Comparison of ENCODE assay signal across 8 mouse cellular contexts in the genomic region with DNA sequence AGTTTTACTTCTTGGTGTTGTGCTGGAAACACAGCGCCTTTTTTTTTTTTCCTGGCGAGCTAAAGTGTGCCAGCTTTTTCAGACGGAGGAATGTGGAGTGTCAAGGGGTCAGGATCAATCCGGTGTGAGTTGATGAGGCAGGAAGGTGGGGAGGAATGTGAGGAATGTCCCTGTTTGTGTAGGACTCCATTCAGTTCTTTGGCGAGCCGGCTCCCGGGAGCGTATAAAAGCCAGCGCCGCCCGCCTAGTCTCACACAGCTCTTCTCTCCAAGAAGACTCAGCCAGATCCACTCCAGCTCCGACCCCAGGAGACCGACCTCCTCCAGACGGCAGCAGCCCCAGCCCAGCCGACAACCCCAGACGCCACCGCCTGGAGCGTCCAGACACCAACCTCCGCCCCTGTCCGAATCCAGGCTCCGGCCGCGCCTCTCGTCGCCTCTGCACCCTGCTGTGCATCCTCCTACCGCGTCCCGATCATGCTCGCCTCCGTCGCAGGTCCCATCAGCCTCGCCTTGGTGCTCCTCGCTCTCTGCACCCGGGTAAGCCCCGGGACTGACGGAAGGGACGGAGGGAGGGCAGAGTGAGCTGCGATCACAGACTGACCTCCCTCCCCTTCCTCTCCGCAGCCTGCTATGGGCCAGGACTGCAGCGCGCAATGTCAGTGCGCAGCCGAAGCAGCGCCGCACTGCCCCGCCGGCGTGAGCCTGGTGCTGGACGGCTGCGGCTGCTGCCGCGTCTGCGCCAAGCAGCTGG. TPM values are rescaled to one million over a fixed set of nuclear protein-coding genes. Genes with fewer than 3 reads are reported as not detected.
A peak's percentile ranks its signal among the peaks of the same experiment; 100 is the strongest.
DNase-seq lines count a peak whose midpoint lies in the region; ATAC-seq and TF ChIP-seq lines count a peak whose summit lies in the region.

A gene (plus strand): TSS at position 193 of the 753 bp plus-strand sequence.

- peak within 1 kb of the TSS; percentile 70 for H3K4me2 ChIP-seq in forebrain, embryonic 14.5 days (ENCODE audit: low read length)
- peak within 1 kb of the TSS; percentile 76 for H3K4me2 ChIP-seq in heart, embryonic 16.5 days (ENCODE audit: low read depth, low read length)
- peak within 1 kb of the TSS; percentile 44 for H3K4me2 ChIP-seq in liver, embryonic 14.5 days (ENCODE audit: low read depth)
- H3K4me2 ChIP-seq in neural tube, embryonic 12.5 days (replicated peaks), result peak within 1 kb of the TSS; percentile 80

- no peaks in the 10 kb centered on the region for H3K36me3 ChIP-seq in forebrain, embryonic 14.5 days (ENCODE audit: control insufficient read depth, insufficient read depth, low read length)
- no peaks in the 10 kb centered on the region for H3K36me3 ChIP-seq in heart, embryonic 16.5 days (ENCODE audit: control insufficient read depth, insufficient read depth)
- no peaks in the 10 kb centered on the region for H3K36me3 ChIP-seq in liver, embryonic 14.5 days (replicated peaks; ENCODE audit: control insufficient read depth, insufficient read depth, low read depth)
- H3K36me3 ChIP-seq in neural tube, embryonic 12.5 days, result no peaks in the 10 kb centered on the region

- peak; percentile 12 for DNase-seq in CD4-positive helper T cell, adult 2 months (ENCODE audit: low read depth, low spot score)
- DNase-seq in brain, embryonic 14.5 days (ENCODE audit: low read depth), result peak; percentile 85
- DNase-seq in forebrain, embryonic 14.5 days (ENCODE audit: low spot score), result peak; percentile 66
- DNase-seq in kidney, postnatal 14 days, result peak; percentile 93
- no peak for DNase-seq in liver, embryonic 14.5 days (ENCODE audit: low read depth in 3 of 3, low spot score in 3 of 3)
- peak; percentile 58 to 61 for DNase-seq in urinary bladder, adult 18-20 months (ENCODE audit: low spot score in 2 of 2)

- peak; percentile 87 for ATAC-seq in forebrain, embryonic 14.5 days
- ATAC-seq in heart, embryonic 16.5 days (replicated peaks; ENCODE audit: extremely low read depth, insufficient read depth, low FRiP score), result peak; percentile 79
- peak; percentile 31; the same call in 1 of the 2 replicates for ATAC-seq in liver, embryonic 14.5 days (ENCODE audit: insufficient read depth)
- ATAC-seq in neural tube, embryonic 12.5 days (ENCODE audit: low FRiP score, low read depth), result peak; percentile 93

- H3K4me3 ChIP-seq in forebrain, embryonic 14.5 days (ENCODE audit: low read depth, low read length), result peak within 1 kb of the TSS; percentile 45
- H3K4me3 ChIP-seq in heart, embryonic 16.5 days (ENCODE audit: low read length), result peak within 1 kb of the TSS; percentile 75
- peak within 1 kb of the TSS; percentile 23 to 38 for H3K4me3 ChIP-seq in liver, embryonic 14.5 days (ENCODE audit: insufficient read depth in 1 of 2, low read depth in 2 of 2, low read length in 2 of 2)
- peak within 1 kb of the TSS; percentile 61 for H3K4me3 ChIP-seq in neural tube, embryonic 12.5 days

- 0 out of 2 replicates have a peak, but pooled peaks cover 4% of the 10 kb centered on the region for H3K4me1 ChIP-seq in forebrain, embryonic 14.5 days (ENCODE audit: control insufficient read depth, insufficient read depth, low read length)
- peaks cover 47% of the 10 kb centered on the region for H3K4me1 ChIP-seq in heart, embryonic 16.5 days (ENCODE audit: control insufficient read depth, insufficient read depth, low read length)
- H3K4me1 ChIP-seq in liver, embryonic 14.5 days (replicated peaks; ENCODE audit: control insufficient read depth in 2 of 2, insufficient read depth in 2 of 2, low read length in 1 of 2), result no peaks in the 10 kb centered on the region; a peak in 1 of 4 replicates
- peaks cover 8% of the 10 kb centered on the region for H3K4me1 ChIP-seq in neural tube, embryonic 12.5 days

- no peak for TF ChIP-seq EP300 in liver, embryonic 14.5 days (IDR thresholded peaks at IDR 0.05; ENCODE audit: low read depth)

- no peak for TF ChIP-seq CTCF in brain, embryonic 14.5 days (IDR thresholded peaks at IDR 0.05; ENCODE audit: borderline replicate concordance, extremely low read depth, insufficient read depth, insufficient read length)
- TF ChIP-seq CTCF in liver, embryonic 14.5 days (IDR thresholded peaks at IDR 0.05; ENCODE audit: low read depth), result no peak

- WGBS in forebrain, embryonic 14.5 days, result under 1% methylated on average over 53 of the region's 53 CpGs
- under 1% methylated on average over 49 of the region's 53 CpGs for WGBS in heart, embryonic 16.5 days
- WGBS in liver, embryonic 14.5 days (ENCODE audit: insufficient replicate concordance), result under 1% methylated on average over 53 of the region's 53 CpGs
- WGBS in neural tube, embryonic 12.5 days, result under 1% methylated on average over 53 of the region's 53 CpGs

- peak within 1 kb of the TSS; percentile 68 for H3K9ac ChIP-seq in forebrain, embryonic 14.5 days (ENCODE audit: low read length)
- peak within 1 kb of the TSS; percentile 88 for H3K9ac ChIP-seq in heart, embryonic 16.5 days (ENCODE audit: low read length)
- H3K9ac ChIP-seq in liver, embryonic 14.5 days (replicated peaks), result no peak within 1 kb of the TSS
- H3K9ac ChIP-seq in neural tube, embryonic 12.5 days, result peak within 1 kb of the TSS; percentile 68

- peak; percentile 18; the same call in 1 of the 2 replicates for TF ChIP-seq POLR2A in brain, embryonic 14.5 days (IDR thresholded peaks at IDR 0.05; ENCODE audit: borderline replicate concordance, extremely low read depth, insufficient read depth, insufficient read length, poor library complexity, severe bottlenecking)

- H3K27ac ChIP-seq in forebrain, embryonic 14.5 days (ENCODE audit: low read depth, low read length), result peak within 1 kb of the TSS; percentile 2; the same call in 1 of the 2 replicates
- peak within 1 kb of the TSS; percentile 96 for H3K27ac ChIP-seq in heart, embryonic 16.5 days (ENCODE audit: low read length)
- no peak within 1 kb of the TSS for H3K27ac ChIP-seq in liver, embryonic 14.5 days
- 0 out of 2 replicates have a peak within 1 kb of the TSS, but pooled peaks have one; percentile 33 for H3K27ac ChIP-seq in neural tube, embryonic 12.5 days

- 0 out of 2 replicates have a peak, but pooled peaks cover 2% of the 10 kb centered on the region for H3K27me3 ChIP-seq in forebrain, embryonic 14.5 days (replicated peaks; ENCODE audit: control insufficient read depth, insufficient read depth, low read length)
- no peaks in the 10 kb centered on the region for H3K27me3 ChIP-seq in heart, embryonic 16.5 days (ENCODE audit: control insufficient read depth, insufficient read depth, low read length)
- peaks cover 13% of the 10 kb centered on the region for H3K27me3 ChIP-seq in liver, embryonic 14.5 days (ENCODE audit: control insufficient read depth, insufficient read depth, low read length)
- H3K27me3 ChIP-seq in neural tube, embryonic 12.5 days (replicated peaks), result no peaks in the 10 kb centered on the region

- H3K9me3 ChIP-seq in forebrain, embryonic 14.5 days (replicated peaks; ENCODE audit: control insufficient read depth, low read length), result no peaks in the 10 kb centered on the region
- H3K9me3 ChIP-seq in heart, embryonic 16.5 days (replicated peaks; ENCODE audit: control insufficient read depth, low read length), result no peaks in the 10 kb centered on the region
- H3K9me3 ChIP-seq in liver, embryonic 14.5 days (ENCODE audit: control insufficient read depth, low read length), result no peaks in the 10 kb centered on the region
- H3K9me3 ChIP-seq in neural tube, embryonic 12.5 days, result no peaks in the 10 kb centered on the region

RNA-seq across cellular contexts. Expression of the gene that starts here (rescaled TPM):
- polyA plus RNA-seq in brain, embryonic 14.5 days (2012; rRNA removed), result 8.7 and 11.7 TPM in 2 replicates
- polyA plus RNA-seq in forebrain, embryonic 14.5 days (2014; fragmentation: Nextera tagmentation; extraction: Ambion mirVana), result 1.8 and 2.4 TPM in 2 replicates
- polyA plus RNA-seq in heart, embryonic 16.5 days (2015; fragmentation: Nextera tagmentation; extraction: Ambion mirVana), result 34.3 and 37.6 TPM in 2 replicates
- 1.4 and 2.0 TPM in 2 replicates for polyA plus RNA-seq in liver, embryonic 14.5 days (2012; rRNA removed)
- polyA plus RNA-seq in liver, embryonic 14.5 days (2014; fragmentation: Nextera tagmentation; extraction: Ambion mirVana), result 0.32 and 0.37 TPM in 2 replicates
- polyA plus RNA-seq in neural tube, embryonic 12.5 days (2016; fragmentation: Nextera tagmentation; extraction: Ambion mirVana), result 3.9 and 5.9 TPM in 2 replicates

Comparison
In these comparisons a context has a peak if more than half of its experiments do, and no peak if none do; other contexts are left out.
1. DNase-seq: peak in CD4-positive helper T cell, adult 2 months (single experiment), brain, embryonic 14.5 days (single experiment), forebrain, embryonic 14.5 days (single experiment), kidney, postnatal 14 days (single experiment) and urinary bladder, adult 18-20 months (2 of 2); none in liver, embryonic 14.5 days (0 of 3).
2. ATAC-seq: peak in every context shown above with its lines; median percentile 93 in neural tube, embryonic 12.5 days; 87 in forebrain, embryonic 14.5 days; 79 in heart, embryonic 16.5 days; 31 in liver, embryonic 14.5 days.
3. Peak in every context shown above with its lines, with median percentiles within 50 percentile points of each other: H3K4me2 ChIP-seq and H3K4me3 ChIP-seq.